Mouse (Mus musculus) skeletal muscle tissue, adult 2 months (tissue): ENCODE data around the gene Slc22a1.

Experiments
- DNase-seq: peaks from one replicate; pipeline ENCODE4 v3.0.0-alpha.2; 2012; ENCODE audit warnings: low read depth, low spot score

Gene Slc22a1

GRCm38 (mm10) chr17:12675646-12676045 lies at the start of gene Slc22a1:
TSS of gene Slc22a1 (minus strand) at chr17:12675829.
- no peak for DNase-seq

GRCm38 (mm10) chr17:12724767-12725744 lies 49.4 kb upstream of the Slc22a1 start:
- DNase-seq = peak; percentile 68

GRCm38 (mm10) chr17:12723986-12724766 lies 48.5 kb upstream of the Slc22a1 start:
- peak; percentile 66 for DNase-seq

GRCm38 (mm10) chr17:12722622-12723021 lies 47.0 kb upstream of the Slc22a1 start:
- peak; percentile 82 for DNase-seq

- DNase-seq = no peak
These were observed 45.7 kb upstream of the Slc22a1 start for GRCm38 (mm10) chr17:12721118-12721886.

- DNase-seq = no peak
These were observed 42.6 kb upstream of the Slc22a1 start for GRCm38 (mm10) chr17:12718251-12718650.

GRCm38 (mm10) chr17:12717445-12717844 lies 41.8 kb upstream of the Slc22a1 start:
- no peak for DNase-seq

GRCm38 (mm10) chr17:12715032-12715431 lies 39.4 kb upstream of the Slc22a1 start:
- no peak for DNase-seq

- DNase-seq = no peak
These were observed 38.5 kb upstream of the Slc22a1 start for GRCm38 (mm10) chr17:12714080-12714561.

- DNase-seq = no peak
These were observed 37.4 kb upstream of the Slc22a1 start for GRCm38 (mm10) chr17:12712993-12713392.

- no peak for DNase-seq
These were observed 36.6 kb upstream of the Slc22a1 start for GRCm38 (mm10) chr17:12712191-12712590.

GRCm38 (mm10) chr17:12710976-12711375 lies 35.3 kb upstream of the Slc22a1 start:
- no peak for DNase-seq

- DNase-seq = no peak
These were observed 34.6 kb upstream of the Slc22a1 start for GRCm38 (mm10) chr17:12710050-12710780.

GRCm38 (mm10) chr17:12708398-12708797 lies 32.8 kb upstream of the Slc22a1 start:
- DNase-seq = no peak

- DNase-seq = no peak
These were observed 31.0 kb upstream of the Slc22a1 start for GRCm38 (mm10) chr17:12706590-12707049.

- DNase-seq = no peak
These were observed 27.3 kb upstream of the Slc22a1 start for GRCm38 (mm10) chr17:12702901-12703300.

- DNase-seq = no peak
These were observed 24.7 kb upstream of the Slc22a1 start for GRCm38 (mm10) chr17:12700373-12700772.

- DNase-seq = no peak
These were observed 16.3 kb upstream of the Slc22a1 start for GRCm38 (mm10) chr17:12691899-12692298.

- no peak for DNase-seq
These were observed 13.9 kb upstream of the Slc22a1 start for GRCm38 (mm10) chr17:12689537-12689936.

GRCm38 (mm10) chr17:12688427-12689110 lies 12.9 kb upstream of the Slc22a1 start:
- peak; percentile 92 for DNase-seq
